Mouse (Mus musculus) hindbrain, embryonic 13.5 days (tissue): ENCODE results near the gene Rspo1. TPM values are rescaled to one million over a fixed set of nuclear protein-coding genes. Genes with fewer than 3 reads are reported as not detected.

Experiments
- ATAC-seq: fragments of 200-750 bp; cut with Nextera tagmentation; 2 replicates; pipeline ENCODE4 v1.8.0; 2017; ENCODE audit warnings: moderate TSS enrichment; ENCODE audit not compliant: low FRiP score
- H3K27ac ChIP-seq: fragments of 300-500 bp; sonication (generic); 2 replicates; pipeline ENCODE4 v1.5.1; 2015; ENCODE audit warnings: inconsistent platforms, mild to moderate bottlenecking, moderate library complexity
- H3K27me3 ChIP-seq: fragments of 300-500 bp; sonication (generic); 2 replicates; pipeline ENCODE4 v1.6.1; 2015; ENCODE audit warnings: mild to moderate bottlenecking, inconsistent platforms
- H3K36me3 ChIP-seq: fragments of 300-500 bp; sonication (generic); 2 replicates; pipeline ENCODE4 v1.6.1; 2015; ENCODE audit warnings: mild to moderate bottlenecking, inconsistent platforms
- H3K4me1 ChIP-seq: fragments of 300-500 bp; sonication (generic); replicated peaks from 2 replicates; pipeline ENCODE4 v1.6.1; 2015; ENCODE audit warnings: inconsistent platforms
- H3K4me2 ChIP-seq: fragments of 300-500 bp; sonication (generic); 2 replicates; pipeline ENCODE4 v1.6.1; 2015; ENCODE audit warnings: inconsistent platforms, mild to moderate bottlenecking, moderate library complexity
- H3K4me3 ChIP-seq: fragments of 300-500 bp; sonication (generic); 2 replicates; pipeline ENCODE4 v1.5.1; 2015; ENCODE audit warnings: mild to moderate bottlenecking, inconsistent platforms
- H3K9ac ChIP-seq: fragments of 300-500 bp; sonication (generic); 2 replicates; pipeline ENCODE4 v1.6.1; 2015; ENCODE audit warnings: mild to moderate bottlenecking, inconsistent platforms
- H3K9me3 ChIP-seq: fragments of 300-500 bp; sonication (generic); 2 replicates; pipeline ENCODE4 v1.6.1; 2016; ENCODE audit warnings: inconsistent platforms
- WGBS: fragments of 180-500 bp; shearing (Covaris S2); methylation state at CpG from one replicate; pipeline ENCODE4 v1.1.7; 2015; 5-methylcytosine and 5-hydroxymethylcytosine counted together
- polyA plus RNA-seq: library from polyadenylated mRNA; unstranded; fragments of >200 nt; fragmentation: Nextera tagmentation; extraction: Ambion mirVana; gene quantifications from 2 replicates; pipeline ENCODE4 v1.2.1, GENCODE M21; 2015

Gene Rspo1
- polyA plus RNA-seq, 1 experiment from 2014 or later, result 4.1 TPM

GRCm38 (mm10) chr4:125007460-125007859 is 21.2 kb downstream of the Rspo1 start:
- ATAC-seq, result no peak
- Histone ChIP-seq H3K27me3 (peaks cover 45% of the 10 kb centered on the region), H3K4me2 (no peak overlapping the region), H3K9ac (no peak overlapping the region), H3K4me3 (no peak overlapping the region), H3K27ac (no peak overlapping the region), H3K9me3 (no peaks in the 10 kb centered on the region), H3K36me3 (no peaks in the 10 kb centered on the region), H3K4me1 (0 out of 2 replicates have a peak, but pooled peaks cover 3% of the 10 kb centered on the region)
- WGBS, result 59% methylated on average over 15 of the region's 15 CpGs

DNA sequence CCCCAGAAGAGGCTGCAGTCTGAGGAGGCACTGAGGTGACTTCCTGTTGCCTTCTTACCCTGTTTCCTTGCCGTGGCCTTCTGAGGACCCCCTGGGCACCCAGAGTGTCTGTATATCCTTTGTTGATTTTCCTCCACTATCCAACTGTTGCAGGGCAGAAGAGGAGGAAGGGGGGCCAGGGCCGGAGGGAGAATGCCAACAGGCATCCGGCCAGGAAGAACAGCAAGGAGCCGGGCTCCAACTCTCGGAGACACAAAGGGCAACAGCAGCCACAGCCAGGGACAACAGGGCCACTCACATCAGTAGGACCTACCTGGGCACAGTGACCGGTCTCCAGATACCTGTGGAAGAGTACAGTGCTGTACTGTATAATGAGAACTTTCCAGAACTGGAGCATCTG is 22.0 kb downstream of the Rspo1 start:
- Histone ChIP-seq H3K27me3 (peaks cover 52% of the 10 kb centered on the region), H3K9me3 (no peaks in the 10 kb centered on the region), H3K9ac (no peak overlapping the region), H3K27ac (no peak overlapping the region), H3K4me2 (no peak overlapping the region), H3K4me1 (0 out of 2 replicates have a peak, but pooled peaks cover 3% of the 10 kb centered on the region), H3K4me3 (no peak overlapping the region), H3K36me3 (no peaks in the 10 kb centered on the region)
- no peak for ATAC-seq
- WGBS, result 80% methylated on average over 6 of the region's 6 CpGs

DNA sequence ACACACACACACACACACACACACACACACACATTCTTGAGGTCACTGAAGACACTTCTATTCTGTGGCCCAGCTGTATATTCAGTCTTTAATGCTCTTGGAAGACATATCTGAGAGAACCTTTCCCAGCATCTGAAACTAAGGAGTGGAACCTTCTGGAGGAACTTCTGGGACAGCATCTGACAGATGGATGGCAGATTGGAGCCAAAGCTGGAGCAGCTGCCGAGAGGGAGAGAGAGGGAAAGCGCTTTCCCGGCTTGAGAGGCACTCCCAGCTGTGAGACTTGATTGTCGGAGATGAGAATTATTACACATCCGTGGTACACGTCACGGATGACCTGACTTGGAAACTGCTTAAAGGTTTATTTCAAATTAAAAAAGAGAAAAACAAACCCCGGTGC is 22.5 kb downstream of the Rspo1 start:
- no peak overlapping the region for H3K27ac ChIP-seq
- 73% methylated on average over 8 of the region's 8 CpGs for WGBS
- H3K36me3 ChIP-seq, result no peaks in the 10 kb centered on the region
- no peak overlapping the region for H3K4me2 ChIP-seq
- 0 out of 2 replicates have a peak, but pooled peaks cover 3% of the 10 kb centered on the region for H3K4me1 ChIP-seq
- no peak overlapping the region for H3K9ac ChIP-seq
- peaks cover 53% of the 10 kb centered on the region for H3K27me3 ChIP-seq
- H3K9me3 ChIP-seq, result no peaks in the 10 kb centered on the region
- H3K4me3 ChIP-seq, result no peak overlapping the region
- no peak for ATAC-seq

DNA sequence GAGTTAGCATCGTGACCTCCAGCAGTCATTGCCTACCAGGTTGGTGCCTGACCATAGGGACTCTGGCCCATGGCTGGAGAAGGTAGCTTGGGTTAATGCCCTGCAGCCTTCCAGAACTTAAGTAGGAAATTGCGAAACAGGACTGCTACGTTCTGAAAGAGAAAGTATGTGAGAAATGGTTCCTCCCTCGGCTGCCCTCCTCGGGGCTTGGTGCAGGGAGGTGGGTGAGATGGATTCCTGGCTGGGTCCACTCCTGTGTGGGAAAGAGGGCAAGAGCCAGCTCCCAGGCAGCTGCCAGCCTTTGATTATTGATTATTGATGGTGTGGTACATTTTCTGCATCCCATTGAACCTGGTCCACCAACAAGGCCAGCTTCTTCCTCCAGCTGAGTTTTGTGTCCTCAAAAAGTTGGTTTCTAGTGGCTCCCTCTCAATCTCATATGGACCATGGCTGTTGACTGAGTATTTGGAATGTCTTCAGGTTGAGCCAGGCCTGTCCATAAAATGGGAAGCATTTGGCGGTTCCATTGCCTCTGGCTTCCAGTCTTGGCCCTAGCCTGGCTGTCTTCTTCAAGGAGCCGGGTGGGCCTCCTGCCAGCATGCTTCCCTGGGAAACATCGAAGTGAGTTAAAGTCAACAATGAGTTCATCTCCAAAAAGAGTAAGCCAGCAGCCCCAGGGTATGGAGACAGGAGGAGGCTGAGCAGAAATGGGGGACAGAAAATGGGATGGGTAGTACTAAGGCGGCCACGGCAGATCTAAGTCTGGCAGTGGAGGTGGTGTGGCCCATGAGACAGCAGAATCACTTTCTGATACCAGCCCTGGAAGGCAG is 29.8 kb downstream of the Rspo1 start, which contains the start of gene Gnl2:
Gnl2 (plus strand) TSS at position 780 of the 830 bp plus-strand sequence.
- Histone ChIP-seq H3K9ac (no peak within 1 kb of the TSS), H3K4me2 (no peak within 1 kb of the TSS), H3K27me3 (peaks cover 17% of the 10 kb centered on the region), H3K36me3 (no peaks in the 10 kb centered on the region), H3K27ac (no peak within 1 kb of the TSS), H3K4me3 (no peak within 1 kb of the TSS), H3K9me3 (no peaks in the 10 kb centered on the region), H3K4me1 (no peaks in the 10 kb centered on the region)
- ATAC-seq, result no peak
- WGBS, result 88% methylated on average over 10 of the region's 10 CpGs

DNA sequence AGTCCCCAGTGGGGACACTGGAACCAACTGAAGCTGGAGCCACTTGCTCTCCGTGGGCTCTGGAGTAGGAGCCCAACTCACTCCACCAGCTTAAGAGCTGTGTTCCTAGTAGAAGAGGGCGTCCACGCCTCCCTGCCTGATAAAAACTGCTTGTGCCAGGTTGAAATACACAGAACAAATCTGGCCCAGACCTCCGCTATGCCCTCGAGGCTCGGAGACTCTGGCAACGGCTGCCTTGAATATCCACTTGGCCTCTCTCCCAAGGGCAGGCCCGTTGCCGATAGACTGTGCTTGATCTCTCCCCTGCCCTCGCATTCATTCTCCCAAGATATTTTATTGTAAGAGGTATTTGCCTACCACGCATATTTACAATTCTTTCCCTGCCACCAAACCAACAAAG is 31.2 kb downstream of the Rspo1 start:
- no peak overlapping the region for H3K4me2 ChIP-seq
- no peak overlapping the region for H3K9ac ChIP-seq
- no peaks in the 10 kb centered on the region for H3K4me1 ChIP-seq
- H3K4me3 ChIP-seq, result no peak overlapping the region
- 81% methylated on average over 11 of the region's 11 CpGs for WGBS
- no peaks in the 10 kb centered on the region for H3K36me3 ChIP-seq
- no peaks in the 10 kb centered on the region for H3K9me3 ChIP-seq
- H3K27me3 ChIP-seq, result peaks cover 14% of the 10 kb centered on the region
- no peak for ATAC-seq
- no peak overlapping the region for H3K27ac ChIP-seq

DNA sequence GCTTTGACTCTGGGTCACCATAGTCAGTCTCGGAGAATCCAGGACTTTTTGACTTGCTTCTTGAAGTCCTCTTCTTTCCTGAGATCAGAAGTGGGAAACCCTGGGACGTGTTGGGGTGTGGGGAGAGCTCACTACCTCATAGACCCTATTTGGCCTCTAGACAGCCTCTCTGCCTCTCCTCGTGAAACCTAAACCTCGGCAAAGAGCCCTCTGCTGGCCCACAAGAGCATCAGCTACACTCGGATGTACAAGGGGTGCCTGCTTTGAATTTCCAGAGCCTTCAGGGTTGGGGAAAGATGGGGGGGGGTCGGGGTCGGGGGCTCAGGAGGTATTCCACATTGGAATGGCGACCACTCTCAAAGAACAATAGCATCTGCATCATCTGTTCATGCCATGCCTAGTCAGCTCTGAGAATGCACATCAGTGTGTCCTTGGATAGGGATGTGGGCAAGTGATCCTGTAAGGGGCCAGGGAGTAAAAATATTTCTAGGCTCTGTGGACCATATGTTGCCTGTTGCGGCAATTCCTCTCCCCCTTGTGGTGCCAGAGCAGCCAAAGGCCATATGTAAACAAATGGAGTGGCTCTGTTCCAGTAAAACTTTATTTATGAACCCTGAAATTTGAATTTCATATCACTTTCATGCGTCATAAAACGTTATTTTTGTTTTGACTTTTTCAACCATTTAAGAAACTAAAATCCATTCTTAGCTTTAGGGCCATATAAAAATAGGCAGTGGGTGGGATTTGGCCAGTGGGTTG is 34.7 kb downstream of the Rspo1 start:
- 34% methylated on average over 11 of the region's 11 CpGs for WGBS
- Histone ChIP-seq H3K4me1 (no peaks in the 10 kb centered on the region), H3K36me3 (no peaks in the 10 kb centered on the region), H3K4me3 (no peak overlapping the region), H3K27me3 (peaks cover 15% of the 10 kb centered on the region; the same call in 1 of the 2 replicates), H3K9me3 (no peaks in the 10 kb centered on the region), H3K4me2 (no peak overlapping the region), H3K9ac (no peak overlapping the region), H3K27ac (no peak overlapping the region)
- no peak for ATAC-seq

- Histone ChIP-seq H3K4me1 (peaks cover 25% of the 10 kb centered on the region), H3K9me3 (no peaks in the 10 kb centered on the region), H3K36me3 (peaks cover 6% of the 10 kb centered on the region), H3K27me3 (peaks cover 15% of the 10 kb centered on the region; the same call in 1 of the 2 replicates), H3K27ac (peak overlapping the region; percentile 67), H3K4me3 (peak overlapping the region; percentile 98), H3K9ac (peak overlapping the region; percentile 90), H3K4me2 (peak overlapping the region; percentile 98)
- peak; percentile 98 for ATAC-seq
- under 1% methylated on average over 50 of the region's 50 CpGs for WGBS
Measured at GRCm38 (mm10) chr4:125029891-125030614, 43.8 kb downstream of the Rspo1 start.

DNA sequence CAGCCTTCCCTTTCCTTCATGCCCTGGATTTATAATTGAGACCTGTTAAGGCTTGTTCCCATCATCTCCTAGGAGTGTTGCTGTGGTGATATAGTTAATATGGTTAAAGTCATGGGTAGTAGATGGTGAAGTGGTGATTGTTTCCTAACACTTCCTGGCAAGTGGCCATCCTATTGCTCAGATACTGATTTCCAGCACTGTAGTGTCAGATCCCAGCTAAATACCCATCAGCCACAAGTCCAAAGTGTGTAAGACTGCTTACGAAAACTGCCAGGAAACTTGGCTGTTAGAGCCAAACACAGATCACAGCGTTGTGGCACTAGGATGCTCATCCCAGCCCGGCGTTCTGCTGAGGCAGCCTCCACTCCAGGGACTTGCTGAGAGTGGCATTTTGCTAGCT is 48.1 kb downstream of the Rspo1 start:
- H3K27ac ChIP-seq, result no peak overlapping the region
- peaks cover 38% of the 10 kb centered on the region for H3K36me3 ChIP-seq
- H3K4me2 ChIP-seq, result no peak overlapping the region
- ATAC-seq, result no peak
- peaks cover 23% of the 10 kb centered on the region for H3K4me1 ChIP-seq
- H3K4me3 ChIP-seq, result no peak overlapping the region
- H3K9ac ChIP-seq, result peak overlapping the region; percentile 15; the same call in 1 of the 2 replicates
- H3K27me3 ChIP-seq, result no peaks in the 10 kb centered on the region
- 89% methylated on average over 4 of the region's 4 CpGs for WGBS
- no peaks in the 10 kb centered on the region for H3K9me3 ChIP-seq

GRCm38 (mm10) chr4:125044454-125044853 is 58.2 kb downstream of the Rspo1 start:
- Histone ChIP-seq H3K4me3 (no peak overlapping the region), H3K4me1 (no peaks in the 10 kb centered on the region), H3K4me2 (no peak overlapping the region), H3K27me3 (no peaks in the 10 kb centered on the region), H3K9me3 (no peaks in the 10 kb centered on the region), H3K36me3 (peaks cover 87% of the 10 kb centered on the region), H3K9ac (no peak overlapping the region), H3K27ac (no peak overlapping the region)
- ATAC-seq, result no peak
- 93% methylated on average over 7 of the region's 7 CpGs for WGBS

DNA sequence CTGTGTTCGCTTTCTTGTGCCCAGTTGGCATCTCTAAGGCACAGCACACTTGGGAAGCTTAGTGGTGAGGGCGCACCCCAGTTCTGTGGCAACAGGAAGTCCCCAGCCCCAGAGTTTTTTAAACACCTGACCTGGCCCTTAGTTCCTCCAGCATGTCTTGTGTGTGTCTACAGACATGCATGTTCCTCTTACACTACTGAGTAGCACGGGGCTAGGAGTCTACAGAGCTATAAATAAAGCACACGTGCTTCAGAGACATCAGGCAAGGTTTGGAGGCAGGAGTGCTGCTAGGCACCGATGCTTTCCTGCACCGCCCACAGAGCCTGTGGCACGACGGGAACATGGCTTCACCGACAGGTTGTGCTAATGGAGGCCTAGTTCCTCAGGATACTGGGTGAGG is 69.2 kb downstream of the Rspo1 start:
- 93% methylated on average over 9 of the region's 9 CpGs for WGBS

DNA sequence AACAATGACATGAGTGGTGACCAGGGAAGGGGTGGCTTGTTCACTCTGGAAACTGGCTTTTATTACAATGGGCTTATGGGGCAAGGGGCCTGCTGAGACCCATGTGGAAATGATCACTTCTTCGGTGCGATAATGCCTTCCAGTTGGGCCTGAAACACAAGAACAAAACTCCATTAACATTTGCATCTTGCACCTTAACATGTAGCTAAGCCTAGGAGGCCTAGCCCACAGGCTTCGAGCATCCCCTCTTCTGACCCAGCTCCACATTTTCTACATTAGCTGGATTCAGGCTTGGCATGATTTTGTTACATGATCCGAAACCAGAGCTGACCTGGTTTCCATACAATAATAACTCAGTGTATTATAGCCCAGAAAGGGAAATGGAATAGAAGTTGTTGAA is 70.2 kb downstream of the Rspo1 start:
- Histone ChIP-seq H3K9ac (no peak overlapping the region), H3K9me3 (no peaks in the 10 kb centered on the region), H3K36me3 (peaks cover 48% of the 10 kb centered on the region), H3K27ac (no peak overlapping the region), H3K4me2 (no peak overlapping the region), H3K4me3 (no peak overlapping the region), H3K27me3 (no peaks in the 10 kb centered on the region), H3K4me1 (no peaks in the 10 kb centered on the region; the same call in 1 of the 2 replicates)
- ATAC-seq, result no peak
- WGBS, result 88% methylated on average over 4 of the region's 4 CpGs

More for the DNA sequence above, 69.2 kb downstream of the Rspo1 start:
- Histone ChIP-seq H3K27me3 (no peaks in the 10 kb centered on the region), H3K4me3 (no peak overlapping the region), H3K9ac (no peak overlapping the region), H3K36me3 (peaks cover 58% of the 10 kb centered on the region), H3K27ac (no peak overlapping the region), H3K9me3 (no peaks in the 10 kb centered on the region), H3K4me1 (no peaks in the 10 kb centered on the region; the same call in 1 of the 2 replicates), H3K4me2 (no peak overlapping the region)
- ATAC-seq, result no peak

DNA sequence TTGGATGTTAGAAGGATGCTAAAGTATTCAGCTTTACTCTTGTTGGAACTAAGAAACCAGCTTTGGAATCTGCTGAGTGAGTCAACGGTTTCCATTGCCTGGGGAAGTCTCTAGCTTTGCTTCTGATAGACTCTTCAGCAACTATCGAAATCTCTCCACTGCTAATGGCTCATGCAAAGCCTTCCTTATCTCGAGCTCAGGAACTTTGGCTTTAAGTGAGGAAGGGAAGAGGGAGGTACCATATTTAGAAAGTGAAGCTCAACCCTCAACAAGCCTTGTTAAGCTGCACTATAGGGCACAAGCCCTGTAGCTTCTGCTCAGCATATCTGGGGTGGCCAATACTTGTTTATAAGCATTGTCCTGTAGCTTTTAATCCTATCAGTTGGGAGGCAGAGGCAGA is 71.0 kb downstream of the Rspo1 start:
- Histone ChIP-seq H3K9ac (no peak overlapping the region), H3K4me3 (no peak overlapping the region), H3K4me2 (no peak overlapping the region), H3K36me3 (peaks cover 42% of the 10 kb centered on the region), H3K4me1 (no peaks in the 10 kb centered on the region; the same call in 1 of the 2 replicates), H3K27me3 (no peaks in the 10 kb centered on the region), H3K27ac (no peak overlapping the region), H3K9me3 (no peaks in the 10 kb centered on the region)
- WGBS, result 66% methylated on average over 3 of the region's 3 CpGs
- no peak for ATAC-seq
